Mouse (Mus musculus) G1E (cell line): ENCODE data around the gene Mapkbp1.

Source experiments
- CTCF ChIP-seq: IDR thresholded peaks from 2 replicates; pipeline ENCODE4 v1.5.1; 2012; ENCODE audit warnings: low read depth, low read length, inconsistent platforms, mixed read lengths
- GATA1 ChIP-seq: IDR thresholded peaks from 2 replicates; pipeline ENCODE4 v1.6.1; 2012; ENCODE audit warnings: borderline replicate concordance, low read length, inconsistent platforms, mixed read lengths
- POLR2AphosphoS5 ChIP-seq: IDR thresholded peaks from 2 replicates; pipeline ENCODE4 v1.6.1; 2012; ENCODE audit warnings: low read depth, low read length, inconsistent platforms; ENCODE audit not compliant: insufficient replicate concordance
- TAL1 ChIP-seq: conservative IDR thresholded peaks from 2 replicates; pipeline ENCODE4 v1.6.1; 2012; ENCODE audit warnings: low read depth, low read length, inconsistent platforms, mixed read lengths

DNA sequence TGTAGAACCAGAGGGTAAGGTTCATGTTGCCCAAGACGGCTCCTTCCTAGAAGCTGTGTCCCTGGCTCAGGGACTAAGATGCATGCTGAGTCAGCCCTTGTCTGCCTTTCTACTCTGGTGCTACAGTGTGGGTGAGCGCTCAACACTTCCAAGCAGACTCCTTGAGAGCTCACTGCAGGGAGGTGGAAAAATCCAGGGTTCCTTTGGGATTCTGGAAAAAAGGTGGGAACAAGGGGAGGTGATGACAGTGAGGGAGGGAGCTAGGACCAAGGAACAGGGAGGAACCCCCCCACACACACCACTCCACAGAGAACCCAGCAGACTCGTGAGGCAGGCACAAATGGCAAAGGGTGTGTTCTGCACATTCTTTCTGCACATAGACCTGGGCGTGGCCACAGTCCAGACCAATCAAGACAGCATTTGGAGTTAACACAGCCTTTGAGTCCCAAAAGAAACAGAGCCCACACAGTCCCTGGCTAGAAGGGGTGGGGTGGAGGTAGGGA is 71.7 kb downstream of the Mapkbp1 start:
- TF ChIP-seq GATA1 (no peak), CTCF (no peak), TAL1 (no peak), POLR2AphosphoS5 (no peak)
